Mouse (Mus musculus): ENCODE data around the gene Arl4a. TPM values are rescaled to one million over a fixed set of nuclear protein-coding genes. Genes with fewer than 3 reads are reported as not detected.

Gene Arl4a
- total RNA-seq, 2 experiments from 2014 or later, result 77.2 to 124 TPM

GRCm38 (mm10) chr12:40016068-40016467 lies 21.8 kb downstream of the Arl4a start:
- no peak for DNase-seq (ENCODE audit: low spot score in 2 of 2)

GRCm38 (mm10) chr12:40009866-40010265 lies 28.0 kb downstream of the Arl4a start:
- no peak for DNase-seq (ENCODE audit: low spot score in 2 of 2)

- DNase-seq (ENCODE audit: low spot score in 2 of 2), result no peak
Observed at GRCm38 (mm10) chr12:40008459-40008858, 29.4 kb downstream of the Arl4a start.

- no peak for DNase-seq (ENCODE audit: low spot score in 2 of 2)
Observed at GRCm38 (mm10) chr12:40004766-40005165, 33.1 kb downstream of the Arl4a start.

- no peak for DNase-seq (ENCODE audit: low spot score in 2 of 2)
Observed at GRCm38 (mm10) chr12:39998853-39999195, 39.0 kb downstream of the Arl4a start.

- DNase-seq (ENCODE audit: low spot score in 2 of 2), result no peak
Observed at GRCm38 (mm10) chr12:39998070-39998852, 39.6 kb downstream of the Arl4a start.

GRCm38 (mm10) chr12:39997651-39998050 lies 40.2 kb downstream of the Arl4a start:
- DNase-seq (ENCODE audit: low spot score in 2 of 2), result no peak

- no peak for DNase-seq (ENCODE audit: low spot score in 2 of 2)
Observed at GRCm38 (mm10) chr12:39996015-39996414, 41.8 kb downstream of the Arl4a start.

GRCm38 (mm10) chr12:39995609-39996008 lies 42.2 kb downstream of the Arl4a start:
- DNase-seq (ENCODE audit: low spot score in 2 of 2), result no peak

GRCm38 (mm10) chr12:39992767-39993302 lies 45.0 kb downstream of the Arl4a start:
- DNase-seq (ENCODE audit: low spot score in 2 of 2), result no peak

GRCm38 (mm10) chr12:39990830-39991780 lies 46.7 kb downstream of the Arl4a start:
- no peak for DNase-seq (ENCODE audit: low spot score in 2 of 2)

- DNase-seq (ENCODE audit: low spot score in 2 of 2), result no peak
Observed at GRCm38 (mm10) chr12:39989136-39989535, 48.7 kb downstream of the Arl4a start.

- DNase-seq (ENCODE audit: low spot score in 2 of 2), result no peak
Observed at GRCm38 (mm10) chr12:39987177-39987576, 50.6 kb downstream of the Arl4a start.

GRCm38 (mm10) chr12:39985639-39986038 lies 52.2 kb downstream of the Arl4a start:
- no peak for DNase-seq (ENCODE audit: low spot score in 2 of 2)

- no peak for DNase-seq (ENCODE audit: low spot score in 2 of 2)
Observed at GRCm38 (mm10) chr12:39979792-39980191, 58.0 kb downstream of the Arl4a start.

GRCm38 (mm10) chr12:39979066-39979465 lies 58.8 kb downstream of the Arl4a start:
- DNase-seq (ENCODE audit: low spot score in 2 of 2), result no peak

GRCm38 (mm10) chr12:39977996-39978590 lies 59.7 kb downstream of the Arl4a start:
- no peak for DNase-seq (ENCODE audit: low spot score in 2 of 2)

- no peak for DNase-seq (ENCODE audit: low spot score in 2 of 2)
Observed at GRCm38 (mm10) chr12:39976426-39976825, 61.4 kb downstream of the Arl4a start.

GRCm38 (mm10) chr12:39975829-39976340 lies 61.9 kb downstream of the Arl4a start:
- no peak for DNase-seq (ENCODE audit: low spot score in 2 of 2)

GRCm38 (mm10) chr12:39974977-39975583 lies 62.7 kb downstream of the Arl4a start:
- no peak for DNase-seq (ENCODE audit: low spot score in 2 of 2)

GRCm38 (mm10) chr12:39974273-39974672 lies 63.6 kb downstream of the Arl4a start:
- no peak for DNase-seq (ENCODE audit: low spot score in 2 of 2)

Measured in adrenal gland, adult 18-20 months (tissue).